Mouse (Mus musculus) midbrain, embryonic 10.5 days (tissue): ENCODE results near the gene Shank1. TPM values are rescaled to one million over a fixed set of nuclear protein-coding genes. Genes with fewer than 3 reads are reported as not detected.

Experiments
- DNase-seq: peaks from one replicate; pipeline ENCODE4 v3.0.0-alpha.2; 2017; ENCODE audit warnings: low spot score
- H3K27ac ChIP-seq: fragments of 300-500 bp; sonication (generic); replicated peaks from 2 replicates; pipeline ENCODE4 v1.5.1; 2016; ENCODE audit warnings: mild to moderate bottlenecking
- H3K27me3 ChIP-seq: fragments of 300-500 bp; sonication (generic); 2 replicates; pipeline ENCODE4 v1.6.1; 2016; ENCODE audit warnings: low read depth, mild to moderate bottlenecking; ENCODE audit not compliant: poor library complexity, severe bottlenecking
- H3K36me3 ChIP-seq: fragments of 300-500 bp; sonication (generic); 2 replicates; pipeline ENCODE4 v1.6.1; 2016; ENCODE audit warnings: mild to moderate bottlenecking, moderate library complexity
- H3K4me1 ChIP-seq: fragments of 300-500 bp; sonication (generic); 2 replicates; pipeline ENCODE4 v1.6.1; 2016
- H3K4me3 ChIP-seq: fragments of 300-500 bp; sonication (generic); 2 replicates; pipeline ENCODE4 v1.5.1; 2016; ENCODE audit warnings: mild to moderate bottlenecking, moderate library complexity
- H3K9me3 ChIP-seq: fragments of 300-500 bp; sonication (generic); replicated peaks from 2 replicates; pipeline ENCODE4 v1.6.1; 2016; ENCODE audit warnings: mild to moderate bottlenecking
- WGBS: fragments of 180-500 bp; shearing (Covaris S2); methylation state at CpG from one replicate; pipeline ENCODE4 v1.1.7; 2016; 5-methylcytosine and 5-hydroxymethylcytosine counted together
- polyA plus RNA-seq: library from polyadenylated mRNA; unstranded; fragments of >200 nt; fragmentation: Nextera tagmentation; extraction: Ambion mirVana; gene quantifications from 2 replicates; pipeline ENCODE4 v1.2.1, GENCODE M21; 2016

Shank1 gene
- polyA plus RNA-seq, 1 experiment from 2014 or later: 1.5 TPM

DNA sequence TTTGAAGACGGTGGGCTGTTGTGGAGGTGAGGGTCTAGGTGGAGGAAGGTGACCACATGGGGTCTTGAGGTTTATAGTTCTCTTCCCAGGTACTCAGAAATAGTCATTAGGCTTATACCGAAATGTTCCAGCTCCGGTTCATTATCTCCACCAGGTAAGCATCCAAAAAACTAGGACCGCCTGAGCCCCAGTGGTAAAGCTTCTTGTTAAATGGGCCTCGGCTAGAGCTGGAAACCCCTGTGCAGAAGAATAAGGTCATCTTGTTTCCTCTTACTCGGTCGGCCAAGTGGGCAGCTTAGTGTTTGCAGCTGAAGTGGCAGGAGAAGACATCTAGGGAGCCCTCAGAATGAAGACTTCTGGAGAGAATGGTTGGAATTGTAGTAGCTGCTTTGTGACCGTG is 62.6 kb downstream of the Shank1 start:
- WGBS: 90% methylated on average over 8 of the region's 8 CpGs
- no peak overlapping the region for H3K4me3 ChIP-seq
- no peak overlapping the region for H3K27ac ChIP-seq
- H3K4me1 ChIP-seq: peaks cover 25% of the 10 kb centered on the region
- H3K27me3 ChIP-seq: no peaks in the 10 kb centered on the region
- no peaks in the 10 kb centered on the region for H3K9me3 ChIP-seq
- no peak for DNase-seq
- no peaks in the 10 kb centered on the region for H3K36me3 ChIP-seq

DNA sequence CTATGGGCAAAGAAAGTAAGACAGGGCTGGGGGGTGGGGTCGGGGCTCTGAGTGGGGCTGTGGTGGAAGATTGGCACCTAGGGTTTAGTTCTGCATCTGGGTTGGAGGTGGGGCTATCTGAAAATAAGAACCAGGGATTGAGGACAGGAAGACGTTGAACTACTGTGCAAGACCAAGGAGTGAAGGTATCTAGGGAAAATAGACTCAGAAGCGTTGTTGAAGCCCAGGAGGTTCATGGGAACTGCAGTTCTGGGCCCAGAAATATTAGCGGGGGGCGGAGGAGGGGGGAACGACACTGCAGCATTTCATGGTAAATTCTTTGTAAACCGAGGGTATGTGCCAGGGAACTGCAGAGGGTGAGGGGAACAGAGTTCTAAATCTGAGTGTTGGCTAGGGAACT is 63.4 kb downstream of the Shank1 start:
- WGBS: 15% methylated on average over 7 of the region's 7 CpGs
- Histone ChIP-seq H3K27me3 (no peaks in the 10 kb centered on the region), H3K27ac (peak overlapping the region; percentile 92), H3K36me3 (no peaks in the 10 kb centered on the region), H3K4me3 (peak overlapping the region; percentile 77), H3K9me3 (no peaks in the 10 kb centered on the region), H3K4me1 (peaks cover 25% of the 10 kb centered on the region)
- DNase-seq: no peak

DNA sequence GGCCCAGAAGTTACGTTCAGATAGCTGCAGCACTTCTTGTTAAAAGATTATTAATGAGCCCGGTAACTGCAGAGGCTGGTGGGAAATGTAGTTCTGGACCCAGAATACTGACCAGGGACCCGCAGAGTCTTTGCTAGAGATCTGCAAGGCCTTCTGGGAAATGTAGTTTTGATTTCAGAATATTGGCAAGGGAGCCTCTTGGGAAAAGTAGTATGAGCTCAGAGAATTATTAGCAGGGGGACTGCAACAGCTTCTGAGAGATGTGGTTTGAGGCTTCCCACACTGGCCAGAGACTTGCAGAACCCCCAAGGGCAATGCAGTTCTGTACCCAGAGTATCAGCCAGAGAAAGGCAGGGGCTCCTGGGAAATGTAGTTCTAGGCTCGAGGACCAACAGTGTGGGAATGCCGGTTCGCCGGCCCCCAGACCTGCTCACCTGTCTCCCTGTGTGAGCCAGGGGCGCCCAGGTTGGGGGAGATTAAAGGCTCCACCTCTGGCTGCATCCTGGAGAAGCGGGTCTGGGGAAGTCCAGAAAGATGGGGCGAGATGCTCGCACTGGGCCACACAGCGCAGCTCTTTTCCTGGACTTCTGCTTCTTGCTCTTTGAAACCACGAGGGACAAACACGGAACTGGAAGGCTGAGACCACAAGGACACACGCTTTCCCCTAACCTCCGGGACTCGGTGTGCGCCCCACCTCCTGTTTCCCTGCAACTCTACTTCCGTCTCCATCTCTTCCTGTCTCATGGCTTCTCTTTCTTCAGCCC is 64.0 kb downstream of the Shank1 start:
- H3K4me1 ChIP-seq: peaks cover 25% of the 10 kb centered on the region
- H3K27ac ChIP-seq: peak overlapping the region; percentile 92
- H3K27me3 ChIP-seq: no peaks in the 10 kb centered on the region
- H3K4me3 ChIP-seq: peak overlapping the region; percentile 77
- WGBS: under 1% methylated on average over 19 of the region's 19 CpGs
- peak; percentile 83 for DNase-seq
- H3K9me3 ChIP-seq: no peaks in the 10 kb centered on the region
- H3K36me3 ChIP-seq: no peaks in the 10 kb centered on the region

DNA sequence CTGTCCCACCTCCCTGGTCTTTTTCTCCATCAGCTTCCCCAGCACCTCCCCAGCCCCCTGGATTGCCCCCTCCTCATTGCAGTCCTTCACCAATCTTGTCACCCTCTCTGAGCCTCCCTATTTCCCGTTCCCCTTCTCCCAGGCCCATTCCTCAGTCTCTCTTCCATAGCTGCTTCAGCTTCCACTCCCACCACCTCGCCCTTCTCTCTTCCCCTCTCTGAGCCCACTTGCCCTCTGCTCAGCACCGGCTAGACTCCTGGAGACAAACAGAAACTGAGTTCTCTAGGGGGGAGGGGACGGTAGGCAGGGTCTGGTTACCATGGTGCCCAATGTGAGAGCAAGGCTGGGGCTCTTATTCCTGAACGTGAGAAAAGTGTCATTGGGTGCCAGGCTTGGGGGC is 64.7 kb downstream of the Shank1 start:
- Histone ChIP-seq H3K27ac (peak overlapping the region; percentile 92), H3K9me3 (no peaks in the 10 kb centered on the region), H3K27me3 (no peaks in the 10 kb centered on the region), H3K36me3 (no peaks in the 10 kb centered on the region), H3K4me1 (peaks cover 25% of the 10 kb centered on the region), H3K4me3 (peak overlapping the region; percentile 77)
- peak; percentile 68 for DNase-seq
- 0% methylated on average over 5 of the region's 5 CpGs for WGBS

DNA sequence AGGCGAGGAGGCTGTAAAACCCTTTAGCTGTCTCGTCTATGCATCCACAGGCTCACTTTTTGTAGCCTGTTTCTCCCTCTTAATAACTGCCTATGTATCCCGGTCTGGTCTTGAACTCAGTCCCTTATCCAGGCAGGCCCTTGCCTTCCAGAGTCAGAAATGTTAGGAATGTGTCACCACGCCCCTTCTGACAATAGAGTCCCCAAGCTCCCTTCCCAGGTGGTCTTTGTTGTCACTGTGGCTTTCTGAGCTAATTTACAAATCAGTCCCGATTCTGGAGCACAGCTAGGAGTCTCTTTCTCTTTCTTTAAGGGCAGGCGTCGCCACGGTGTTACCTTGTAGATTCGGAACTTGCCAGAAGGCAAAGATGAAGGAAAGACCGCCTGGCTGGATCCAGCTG is 65.2 kb downstream of the Shank1 start:
- WGBS: 3% methylated on average over 10 of the region's 10 CpGs
- Histone ChIP-seq H3K4me1 (peaks cover 25% of the 10 kb centered on the region), H3K9me3 (no peaks in the 10 kb centered on the region), H3K27me3 (no peaks in the 10 kb centered on the region), H3K4me3 (peak overlapping the region; percentile 77), H3K27ac (peak overlapping the region; percentile 92), H3K36me3 (no peaks in the 10 kb centered on the region)
- peak; percentile 40 for DNase-seq

DNA sequence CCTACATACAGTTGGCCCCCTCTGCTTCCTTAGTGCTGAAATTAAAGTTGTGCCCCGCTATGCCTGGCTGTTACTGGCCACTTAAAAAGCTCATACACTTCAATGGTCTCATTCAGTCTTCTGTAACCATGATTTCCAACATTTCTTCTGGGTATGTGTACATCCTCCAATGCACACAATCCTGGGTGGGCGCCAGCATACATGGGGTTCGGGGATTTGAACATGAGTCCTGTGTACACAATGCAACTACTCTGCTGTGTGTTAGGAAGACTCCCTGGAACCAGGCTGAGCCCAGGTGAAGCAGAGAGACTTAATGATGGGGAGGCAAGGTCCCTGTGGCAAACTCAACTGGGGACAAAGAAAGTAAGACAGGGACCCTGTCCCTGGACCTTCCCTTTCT is 65.7 kb downstream of the Shank1 start:
- H3K4me1 ChIP-seq: peaks cover 25% of the 10 kb centered on the region
- WGBS: 51% methylated on average over 3 of the region's 3 CpGs
- no peak overlapping the region for H3K4me3 ChIP-seq
- H3K27me3 ChIP-seq: no peaks in the 10 kb centered on the region
- no peaks in the 10 kb centered on the region for H3K9me3 ChIP-seq
- no peaks in the 10 kb centered on the region for H3K36me3 ChIP-seq
- no peak for DNase-seq
- no peak overlapping the region for H3K27ac ChIP-seq

DNA sequence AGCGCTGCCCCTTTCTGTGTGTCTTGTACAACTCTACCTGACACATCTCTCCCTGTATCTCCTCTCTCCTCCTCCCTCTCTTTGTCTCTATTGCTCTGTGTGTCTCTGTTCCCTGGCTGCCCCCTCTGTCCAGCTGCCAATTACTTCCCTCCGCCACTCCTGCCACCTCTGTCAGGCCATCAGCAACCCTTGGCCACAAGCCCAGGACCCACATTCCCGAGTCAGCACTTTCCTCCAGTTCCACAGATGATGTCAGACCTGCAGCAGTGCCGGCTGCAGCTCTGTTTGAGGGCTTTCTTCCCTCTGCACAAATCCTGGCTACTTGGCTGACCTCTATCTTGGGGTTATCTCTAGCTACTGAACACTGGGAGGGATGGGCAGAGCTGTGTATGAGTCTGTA is 68.2 kb downstream of the Shank1 start:
- peaks cover 22% of the 10 kb centered on the region for H3K4me1 ChIP-seq
- no peaks in the 10 kb centered on the region for H3K36me3 ChIP-seq
- no peak overlapping the region for H3K27ac ChIP-seq
- WGBS: 78% methylated on average over 4 of the region's 4 CpGs
- H3K27me3 ChIP-seq: peaks cover 8% of the 10 kb centered on the region
- no peaks in the 10 kb centered on the region for H3K9me3 ChIP-seq
- DNase-seq: no peak
- no peak overlapping the region for H3K4me3 ChIP-seq

DNA sequence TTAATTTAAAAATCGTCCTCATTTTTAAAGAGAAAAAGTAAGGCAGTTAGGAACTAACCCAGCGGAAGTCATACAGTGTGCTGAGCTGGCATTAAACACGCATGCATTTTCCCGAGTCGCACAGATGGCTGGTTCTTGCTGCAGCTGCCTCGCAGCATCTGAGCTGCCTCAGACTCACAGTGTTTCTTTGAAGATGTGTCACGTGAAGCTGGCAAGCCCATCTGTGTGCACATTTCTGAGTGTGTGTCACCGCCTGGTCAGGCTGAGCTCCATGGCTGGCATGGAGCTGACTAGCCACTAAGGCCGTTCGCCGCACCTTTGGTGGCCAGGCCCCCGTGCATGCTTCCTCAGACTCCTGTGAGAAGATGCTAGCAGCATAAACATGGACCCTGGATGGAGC is 72.5 kb downstream of the Shank1 start:
- H3K27ac ChIP-seq: no peak overlapping the region
- H3K9me3 ChIP-seq: no peaks in the 10 kb centered on the region
- no peaks in the 10 kb centered on the region for H3K36me3 ChIP-seq
- peaks cover 43% of the 10 kb centered on the region for H3K27me3 ChIP-seq
- no peak overlapping the region for H3K4me3 ChIP-seq
- no peak for DNase-seq
- 83% methylated on average over 12 of the region's 12 CpGs for WGBS
- peaks cover 21% of the 10 kb centered on the region for H3K4me1 ChIP-seq

DNA sequence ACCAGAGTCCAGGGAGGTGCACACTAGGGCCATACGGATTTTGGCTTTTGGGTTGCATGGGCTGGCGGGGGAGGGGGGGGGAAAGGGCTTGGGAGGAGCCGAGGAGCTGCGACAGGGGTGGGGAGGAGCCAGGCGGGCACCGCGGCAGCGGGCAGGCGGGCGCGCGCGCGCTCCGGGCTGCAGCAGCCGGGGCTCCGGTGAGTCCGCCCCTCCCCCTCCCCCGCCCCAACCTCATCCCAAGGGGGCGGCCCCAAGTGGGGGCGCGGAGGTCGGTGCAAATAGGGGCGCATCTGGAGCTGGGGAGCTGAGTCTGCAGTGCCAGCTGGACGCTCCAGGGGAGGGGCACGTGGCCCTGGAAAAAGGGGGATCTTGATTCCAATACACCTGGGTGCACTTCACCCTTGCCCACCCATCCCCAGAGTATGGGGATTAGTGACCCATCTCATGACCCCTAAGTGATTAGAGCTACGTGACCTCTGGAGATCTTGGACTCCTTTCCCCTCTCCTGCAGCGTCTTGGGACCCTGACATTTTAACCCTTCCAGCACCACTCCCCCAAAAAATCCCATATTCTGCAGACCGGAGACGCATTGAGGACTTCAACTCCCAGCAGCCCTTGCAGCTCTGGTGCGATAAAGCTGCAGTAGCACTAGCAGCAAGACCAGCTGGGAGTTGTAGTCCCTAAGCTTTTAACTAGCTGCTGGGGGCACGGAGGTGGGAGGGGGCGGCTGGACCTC is 74.1 kb downstream of the Shank1 start, which contains the start of gene Syt3:
Gene Syt3 (plus strand): TSS at position 123 of the 736 bp plus-strand sequence.
- WGBS: under 1% methylated on average over 31 of the region's 33 CpGs
- Histone ChIP-seq H3K36me3 (no peaks in the 10 kb centered on the region), H3K27ac (peak within 1 kb of the TSS; percentile 81)

DNA sequence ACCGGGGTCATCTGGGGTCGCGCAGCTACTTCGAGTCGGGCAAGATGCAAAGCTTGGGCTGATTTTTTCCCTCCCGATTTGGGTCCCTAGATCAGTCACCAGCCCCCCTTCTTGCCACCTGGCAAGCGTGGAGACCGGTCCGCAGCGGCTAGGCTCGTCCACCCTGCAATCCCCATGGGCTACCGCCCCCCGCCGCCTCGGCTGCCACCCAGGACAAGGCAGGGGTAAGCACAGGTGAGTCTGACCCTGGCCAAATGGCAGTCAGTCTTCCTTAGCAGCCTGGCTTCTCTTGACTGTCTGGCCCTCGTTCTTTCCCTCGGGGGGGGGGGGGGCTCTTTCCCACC is 74.6 kb downstream of the Shank1 start:
- peak overlapping the region; percentile 81 for H3K27ac ChIP-seq
- WGBS: 1% methylated on average over 17 of the region's 17 CpGs
- H3K27me3 ChIP-seq: peaks cover 50% of the 10 kb centered on the region
- no peak for DNase-seq
- H3K36me3 ChIP-seq: no peaks in the 10 kb centered on the region
- H3K4me3 ChIP-seq: peak overlapping the region; percentile 71
- no peaks in the 10 kb centered on the region for H3K9me3 ChIP-seq
- peaks cover 21% of the 10 kb centered on the region for H3K4me1 ChIP-seq

More for the DNA sequence above, 74.1 kb downstream of the Shank1 start, which contains the start of gene Syt3:
- Histone ChIP-seq H3K4me3 (peak within 1 kb of the TSS; percentile 71), H3K27me3 (peaks cover 50% of the 10 kb centered on the region), H3K4me1 (peaks cover 21% of the 10 kb centered on the region), H3K9me3 (no peaks in the 10 kb centered on the region)
- peak; percentile 76 for DNase-seq

DNA sequence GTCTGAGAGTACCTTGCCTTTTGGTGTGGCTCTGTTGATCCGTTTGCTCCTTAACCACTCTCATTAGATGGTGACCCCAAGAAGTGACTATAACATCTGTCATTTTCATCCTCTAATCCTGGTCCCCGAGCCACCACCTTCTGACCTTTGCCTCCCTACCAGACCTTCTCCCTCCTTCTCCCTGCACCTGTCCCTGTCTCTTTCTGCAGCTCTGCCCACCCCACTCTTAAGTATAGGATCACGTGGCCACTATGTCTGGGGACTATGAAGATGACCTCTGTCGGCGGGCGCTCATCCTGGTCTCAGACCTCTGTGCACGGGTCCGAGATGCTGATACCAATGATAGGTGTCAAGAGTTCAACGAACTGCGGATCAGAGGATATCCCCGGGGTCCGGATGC is 75.7 kb downstream of the Shank1 start, which contains the start of gene 1700008O03Rik:
Gene 1700008O03Rik (minus strand): TSS at position 101 of the 400 bp plus-strand sequence.
- Histone ChIP-seq H3K4me3 (peak within 1 kb of the TSS; percentile 71), H3K9me3 (no peaks in the 10 kb centered on the region), H3K27ac (peak within 1 kb of the TSS; percentile 81), H3K36me3 (no peaks in the 10 kb centered on the region), H3K27me3 (peaks cover 58% of the 10 kb centered on the region), H3K4me1 (peaks cover 21% of the 10 kb centered on the region)
- WGBS: 80% methylated on average over 12 of the region's 12 CpGs
- DNase-seq: no peak

DNA sequence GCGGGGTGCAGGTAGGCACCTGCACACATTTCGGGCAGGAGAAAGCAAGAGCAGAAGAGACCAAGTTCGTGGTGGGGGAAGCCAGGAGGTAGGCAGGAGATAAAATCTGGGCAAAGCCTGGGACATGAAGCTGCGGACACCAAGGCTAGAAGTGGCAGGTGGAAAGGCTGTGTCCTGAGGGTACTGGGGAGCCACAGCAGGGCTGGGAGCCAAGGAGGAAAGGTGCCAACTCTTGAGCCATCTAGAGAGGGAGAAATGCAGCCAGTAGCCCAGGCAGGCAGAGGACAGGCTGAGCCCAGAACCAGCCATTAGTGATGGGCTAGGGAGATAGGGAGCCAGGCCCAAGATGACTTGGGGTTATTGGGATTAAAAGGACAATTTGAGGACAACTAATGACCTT is 81.8 kb downstream of the Shank1 start:
- 92% methylated on average over 4 of the region's 4 CpGs for WGBS

DNA sequence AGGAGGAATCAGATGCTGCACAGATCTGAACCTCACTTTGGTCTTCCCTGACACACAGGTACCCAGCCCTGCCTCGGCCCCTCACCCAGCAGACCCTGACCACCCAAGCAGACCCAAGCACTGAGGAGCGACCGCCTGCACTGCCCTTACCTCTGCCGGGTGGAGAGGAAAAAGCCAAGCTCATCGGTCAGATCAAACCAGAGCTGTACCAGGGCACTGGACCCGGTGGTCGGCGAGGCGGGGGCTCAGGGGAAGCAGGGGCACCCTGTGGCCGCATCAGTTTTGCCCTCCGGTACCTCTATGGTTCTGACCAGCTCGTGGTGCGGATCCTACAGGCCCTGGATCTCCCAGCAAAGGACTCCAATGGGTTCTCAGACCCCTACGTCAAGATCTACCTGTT is 82.3 kb downstream of the Shank1 start:
- WGBS: 86% methylated on average over 14 of the region's 14 CpGs
- Histone ChIP-seq H3K4me1 (no peaks in the 10 kb centered on the region), H3K9me3 (no peaks in the 10 kb centered on the region), H3K27ac (no peak overlapping the region), H3K36me3 (no peaks in the 10 kb centered on the region), H3K27me3 (peaks cover 21% of the 10 kb centered on the region), H3K4me3 (no peak overlapping the region)
- DNase-seq: no peak

More for the DNA sequence above, 81.8 kb downstream of the Shank1 start:
- Histone ChIP-seq H3K4me3 (no peak overlapping the region), H3K36me3 (no peaks in the 10 kb centered on the region), H3K4me1 (no peaks in the 10 kb centered on the region), H3K27me3 (peaks cover 17% of the 10 kb centered on the region), H3K9me3 (no peaks in the 10 kb centered on the region), H3K27ac (no peak overlapping the region)
- DNase-seq: no peak
